Mouse (Mus musculus) ES-E14 (cell line): Measurements from ENCODE around the gene Qsox1. TPM values are rescaled to one million over a fixed set of nuclear protein-coding genes. Genes with fewer than 3 reads are reported as not detected.

Source experiments
- DNase-seq: peaks from one replicate; pipeline ENCODE4 v3.0.0-alpha.2; 2013; ENCODE audit warnings: low read depth, low spot score
- H3K27ac ChIP-seq: 2 replicates; pipeline ENCODE4 v1.5.1; 2012; ENCODE audit warnings: low read depth, mild to moderate bottlenecking, low read length, moderate library complexity, mixed read lengths; ENCODE audit not compliant: poor library complexity, insufficient read depth, severe bottlenecking
- H3K36me3 ChIP-seq: 2 replicates; pipeline ENCODE4 v1.6.1; 2012; ENCODE audit warnings: mild to moderate bottlenecking, low read length, moderate library complexity, mixed read lengths; ENCODE audit not compliant: control insufficient read depth, poor library complexity, insufficient read depth, severe bottlenecking
- H3K4me1 ChIP-seq, 2 experiments: fragments of 150-350 bp in 1 of 2; sonication (generic) in 1 of 2; 2 replicates each; pipeline ENCODE4 v1.6.1; 2012; ENCODE audit warnings: low read length in 2 of 2, mild to moderate bottlenecking in 1 of 2, mixed read lengths in 1 of 2; ENCODE audit not compliant: control insufficient read depth in 2 of 2, insufficient read depth in 2 of 2, poor library complexity in 1 of 2
- H3K4me3 ChIP-seq, 2 experiments: fragments of 150-350 bp in 1 of 2; sonication (generic) in 1 of 2; 2 replicates each; pipeline ENCODE4 v1.5.1; 2012; ENCODE audit warnings: low read length in 2 of 2, low read depth in 1 of 2, mild to moderate bottlenecking in 1 of 2, mixed read lengths in 1 of 2; ENCODE audit not compliant: insufficient read depth in 1 of 2, poor library complexity in 1 of 2, severe bottlenecking in 1 of 2
- H3K9ac ChIP-seq: 2 replicates; pipeline ENCODE4 v1.6.1; 2012; ENCODE audit warnings: low read depth, mild to moderate bottlenecking, low read length, mixed read lengths; ENCODE audit not compliant: poor library complexity, insufficient read depth, severe bottlenecking
- H3K9me3 ChIP-seq: fragments of 150-350 bp; sonication (generic); 2 replicates; pipeline ENCODE4 v1.6.1; 2012; ENCODE audit warnings: low read depth, mild to moderate bottlenecking, low read length; ENCODE audit not compliant: control insufficient read depth, insufficient read depth
- CHD2 ChIP-seq: IDR thresholded peaks from 2 replicates; pipeline ENCODE4 v1.6.1; 2014; ENCODE audit warnings: mild to moderate bottlenecking, low read depth, low read length, inconsistent platforms
- HCFC1 ChIP-seq: IDR thresholded peaks from 2 replicates; pipeline ENCODE4 v1.6.1; 2012; ENCODE audit warnings: low read length, inconsistent platforms, borderline replicate concordance; ENCODE audit not compliant: insufficient read depth
- MAFK ChIP-seq: IDR thresholded peaks from 2 replicates; pipeline ENCODE4 v1.6.1; 2014; ENCODE audit warnings: mild to moderate bottlenecking, low read depth, low read length, inconsistent platforms; ENCODE audit not compliant: insufficient read depth
- ZC3H11A ChIP-seq: IDR thresholded peaks from 2 replicates; pipeline ENCODE4 v1.6.1; 2012; ENCODE audit warnings: low read depth, mild to moderate bottlenecking, inconsistent platforms, low read length, borderline replicate concordance
- ZNF384 ChIP-seq: IDR thresholded peaks from 2 replicates; pipeline ENCODE4 v1.6.1; 2012; ENCODE audit warnings: low read depth, low read length, inconsistent platforms
- in situ Hi-C, 2 experiments: fragments of 600-800 bp; cut with MboI; formaldehyde crosslinking; loops; one replicate each; pipeline ENCODE4 v1.15.1; 2025; ENCODE audit warnings: low sequenced_read_pairs in 2 of 2, inconsistent platforms in 1 of 2; ENCODE audit not compliant: unreplicated experiment in 2 of 2
- total RNA-seq: library from RNA; depleted of rRNA; stranded (reverse); fragments of 300-350 nt; gene quantifications from 2 replicates; pipeline ENCODE4 v1.2.3, GENCODE M21; 2012

Qsox1 gene
- total RNA-seq, 1 experiment: 38.1 TPM

DNA sequence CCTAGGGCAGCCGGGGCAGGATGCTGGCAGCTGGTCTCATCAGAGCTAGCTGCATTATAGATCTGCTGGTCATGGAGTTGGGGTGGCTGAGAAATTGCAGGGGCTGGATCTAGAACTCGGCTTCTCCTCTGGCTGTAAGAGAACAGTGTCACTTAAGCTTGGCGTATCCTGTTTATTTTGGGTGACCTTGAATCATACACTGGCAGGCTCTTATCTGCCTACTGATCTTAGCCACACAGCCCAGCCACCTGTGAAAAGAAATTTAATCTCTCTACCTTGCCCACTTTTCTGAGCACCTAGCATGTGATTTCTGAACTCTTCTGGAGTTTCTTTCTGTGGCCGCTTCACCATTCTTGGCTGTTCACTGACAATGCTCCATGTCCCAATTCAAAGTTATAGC, 30.8 kb upstream of the Qsox1 start:
- H3K27ac ChIP-seq: no peak overlapping the region
- H3K4me3 ChIP-seq: no peak overlapping the region
- no peaks in the 10 kb centered on the region for H3K9me3 ChIP-seq
- no peaks in the 10 kb centered on the region for H3K4me1 ChIP-seq
- TF ChIP-seq MAFK (no peak), ZC3H11A (no peak), HCFC1 (no peak), ZNF384 (no peak), CHD2 (no peak)
- in situ Hi-C loops: no loop called here
- H3K9ac ChIP-seq: no peak overlapping the region
- no peaks in the 10 kb centered on the region for H3K36me3 ChIP-seq
- DNase-seq: no peak

DNA sequence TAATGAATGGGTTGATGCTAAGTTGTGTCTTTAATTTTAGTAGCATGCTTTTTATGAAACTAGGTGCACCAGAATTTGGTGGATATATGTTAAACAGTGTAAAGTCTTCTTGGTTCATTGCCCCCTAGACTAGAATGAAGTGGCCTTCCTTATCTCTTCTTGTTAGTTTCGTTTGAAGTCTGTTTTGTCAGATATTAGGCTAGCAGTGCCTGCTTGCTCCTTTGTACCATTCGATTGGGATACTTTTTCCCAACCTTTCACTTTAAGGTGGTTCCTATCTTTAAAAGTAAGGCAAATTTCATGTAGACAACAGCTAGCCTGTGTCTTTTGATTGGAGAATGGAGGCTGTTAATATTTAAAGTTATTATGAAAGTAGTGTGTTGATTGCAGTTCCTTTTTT, 23.0 kb upstream of the Qsox1 start:
- TF ChIP-seq ZNF384 (no peak), CHD2 (no peak), ZC3H11A (no peak), MAFK (no peak)
- in situ Hi-C loops: no loop called here
- H3K36me3 ChIP-seq: no peaks in the 10 kb centered on the region
- H3K27ac ChIP-seq: no peak overlapping the region
- H3K9me3 ChIP-seq: no peaks in the 10 kb centered on the region
- no peak for DNase-seq
- no peak overlapping the region for H3K9ac ChIP-seq
- no peak overlapping the region for H3K4me3 ChIP-seq
- no peaks in the 10 kb centered on the region for H3K4me1 ChIP-seq

DNA sequence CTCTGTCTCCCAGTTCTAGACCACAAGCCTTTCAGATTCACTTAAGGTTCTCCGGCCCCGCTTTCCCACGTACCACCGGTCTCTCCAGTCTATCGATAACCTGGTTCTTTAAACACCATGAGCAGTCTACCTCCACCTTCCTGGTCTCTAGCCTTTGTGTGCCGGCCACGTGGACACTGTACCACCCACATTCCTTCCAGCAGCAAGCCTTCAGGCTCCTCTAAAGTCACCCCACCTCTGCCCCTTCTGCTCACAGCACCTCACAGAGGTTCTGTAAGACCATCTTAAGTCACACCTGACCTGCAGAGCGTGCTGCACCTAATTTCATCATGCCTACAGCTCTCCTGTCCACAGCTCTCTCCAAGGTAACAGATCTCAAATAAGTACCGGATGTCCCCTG, 20.9 kb upstream of the Qsox1 start:
- Histone ChIP-seq H3K9ac (no peak overlapping the region), H3K4me3 (no peak overlapping the region), H3K27ac (no peak overlapping the region), H3K4me1 (no peaks in the 10 kb centered on the region), H3K36me3 (no peaks in the 10 kb centered on the region), H3K9me3 (no peaks in the 10 kb centered on the region)
- DNase-seq: no peak
- in situ Hi-C loops: no loop called here
- no peak for TF ChIP-seq ZNF384
- no peak for TF ChIP-seq MAFK
- TF ChIP-seq ZC3H11A: no peak
- TF ChIP-seq HCFC1: no peak
- TF ChIP-seq CHD2: no peak

DNA sequence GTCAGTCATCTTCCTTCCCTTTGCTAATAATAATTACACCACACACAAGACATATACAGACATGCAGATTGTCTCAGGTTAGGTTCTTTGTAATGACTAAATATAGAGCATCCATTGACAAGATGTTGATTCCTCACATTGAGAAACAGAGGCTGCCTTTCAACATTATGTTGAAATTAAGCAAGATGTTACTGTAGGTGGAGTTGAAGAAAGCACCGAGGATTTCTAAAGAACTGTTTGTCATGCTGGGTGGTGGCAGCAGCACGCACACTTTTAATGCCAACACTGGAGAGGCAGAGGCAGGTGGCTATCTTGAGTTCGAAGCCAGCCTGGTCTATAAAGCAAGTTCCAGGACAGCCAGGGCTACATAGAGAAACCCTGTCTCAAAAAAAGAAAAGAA, 19.3 kb upstream of the Qsox1 start:
- TF ChIP-seq MAFK (no peak), ZNF384 (no peak), CHD2 (no peak), ZC3H11A (no peak), HCFC1 (no peak)
- in situ Hi-C loops: no loop called here
- no peak overlapping the region for H3K9ac ChIP-seq
- H3K4me3 ChIP-seq: no peak overlapping the region
- H3K27ac ChIP-seq: no peak overlapping the region
- H3K4me1 ChIP-seq: peaks cover 0 to 2% of the 10 kb centered on the region in 2 experiments; a peak in 1 of 4 replicates
- H3K9me3 ChIP-seq: no peaks in the 10 kb centered on the region
- no peak for DNase-seq
- no peaks in the 10 kb centered on the region for H3K36me3 ChIP-seq

DNA sequence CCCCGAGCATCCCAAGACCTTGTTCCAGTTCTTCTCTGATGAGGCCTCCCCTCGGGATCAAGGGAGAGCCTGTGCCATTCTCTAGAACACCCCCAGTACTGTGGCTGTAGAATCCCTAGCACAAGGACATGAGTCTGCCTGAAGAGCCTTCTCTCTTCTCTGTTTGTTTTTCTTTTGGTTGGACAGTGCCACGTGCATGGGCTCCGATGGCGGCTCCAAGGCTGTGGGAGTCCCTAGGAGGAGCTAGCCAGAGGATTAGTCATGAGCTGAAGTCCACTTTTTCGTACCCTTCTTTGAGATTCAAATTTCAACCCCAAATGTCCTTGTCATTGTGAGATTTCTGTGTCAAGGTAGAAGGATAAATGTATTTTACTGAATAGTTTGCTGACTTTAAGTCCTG, 18.2 kb upstream of the Qsox1 start:
- DNase-seq: no peak
- H3K4me3 ChIP-seq: no peak overlapping the region
- H3K36me3 ChIP-seq: no peaks in the 10 kb centered on the region
- TF ChIP-seq ZNF384: no peak
- no peak for TF ChIP-seq MAFK
- no peak for TF ChIP-seq HCFC1
- no peak for TF ChIP-seq ZC3H11A
- no peak for TF ChIP-seq CHD2
- H3K27ac ChIP-seq: no peak overlapping the region
- peaks cover 0 to 2% of the 10 kb centered on the region in 2 experiments; a peak in 1 of 4 replicates for H3K4me1 ChIP-seq
- H3K9me3 ChIP-seq: no peaks in the 10 kb centered on the region
- no peak overlapping the region for H3K9ac ChIP-seq
- in situ Hi-C loops: no loop called here
